Mouse (Mus musculus) E14TG2a.4 (cell line): ENCODE measurements around the gene Gm28047.

Experiments used
- H3K27me3 ChIP-seq: 2 replicates; pipeline ENCODE4 v1.6.1; 2014; ENCODE audit warnings: low read length, control low read depth; ENCODE audit not compliant: insufficient read depth
- H3K36me3 ChIP-seq: 2 replicates; pipeline ENCODE4 v1.6.1; 2014; ENCODE audit warnings: low read length, control low read depth; ENCODE audit not compliant: insufficient read depth
- H3K4me1 ChIP-seq: replicated peaks from 2 replicates; pipeline ENCODE4 v1.6.1; 2014; ENCODE audit warnings: low read depth, low read length, control low read depth
- H3K4me3 ChIP-seq: replicated peaks from 2 replicates; pipeline ENCODE4 v1.5.1; 2014; ENCODE audit warnings: mild to moderate bottlenecking, low read length
- H3K9me3 ChIP-seq: 2 replicates; pipeline ENCODE4 v1.6.1; 2014; ENCODE audit warnings: low read length, control low read depth
- CTCF ChIP-seq: conservative IDR thresholded peaks from 2 replicates; pipeline ENCODE4 v1.5.1; 2014; ENCODE audit warnings: low read length
- NANOG ChIP-seq: IDR thresholded peaks from 2 replicates; pipeline ENCODE4 v1.6.1; 2014; ENCODE audit warnings: borderline replicate concordance, low read length, mixed read lengths
- POU5F1 ChIP-seq: IDR thresholded peaks from 2 replicates; pipeline ENCODE4 v1.6.1; 2014; ENCODE audit warnings: low read length, borderline replicate concordance

Gm28047 gene

DNA sequence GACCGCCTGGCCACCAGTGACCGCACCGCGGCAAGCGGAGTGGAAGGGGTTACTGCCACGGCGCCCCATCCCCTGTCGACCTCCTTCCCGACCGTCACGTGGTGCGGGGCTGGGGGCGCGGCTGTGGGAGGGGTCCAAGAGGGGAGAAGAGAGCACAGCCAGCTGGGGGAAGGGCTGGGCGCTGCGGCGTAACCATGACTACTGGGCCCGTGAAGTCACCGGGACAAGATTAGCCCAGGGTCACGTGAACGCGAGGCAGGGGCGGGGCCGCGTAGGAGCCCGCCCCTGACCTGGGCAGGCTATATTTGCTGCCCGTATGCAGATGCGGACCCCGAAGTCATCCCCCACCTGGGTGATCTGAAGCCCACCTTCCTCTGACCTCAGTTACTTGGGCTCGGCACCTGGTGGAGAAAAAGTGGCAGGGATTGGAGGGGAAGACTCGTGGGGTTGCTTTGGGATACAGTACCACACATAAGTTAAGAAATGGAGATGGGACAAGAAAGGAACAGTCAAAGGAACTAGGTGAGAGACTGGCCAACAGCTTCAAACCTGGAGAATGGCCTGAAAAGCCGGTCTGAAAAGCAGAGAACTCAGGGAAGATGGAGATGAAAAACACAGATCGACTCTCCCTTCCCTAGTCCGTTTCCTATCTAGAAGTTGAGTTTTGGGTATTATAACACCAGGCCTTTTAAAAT, 114.1 kb downstream of the Gm28047 start:
- TF ChIP-seq NANOG, result no peak
- TF ChIP-seq CTCF, result no peak
- TF ChIP-seq POU5F1, result no peak
- H3K9me3 ChIP-seq, result no peaks in the 10 kb centered on the region

DNA sequence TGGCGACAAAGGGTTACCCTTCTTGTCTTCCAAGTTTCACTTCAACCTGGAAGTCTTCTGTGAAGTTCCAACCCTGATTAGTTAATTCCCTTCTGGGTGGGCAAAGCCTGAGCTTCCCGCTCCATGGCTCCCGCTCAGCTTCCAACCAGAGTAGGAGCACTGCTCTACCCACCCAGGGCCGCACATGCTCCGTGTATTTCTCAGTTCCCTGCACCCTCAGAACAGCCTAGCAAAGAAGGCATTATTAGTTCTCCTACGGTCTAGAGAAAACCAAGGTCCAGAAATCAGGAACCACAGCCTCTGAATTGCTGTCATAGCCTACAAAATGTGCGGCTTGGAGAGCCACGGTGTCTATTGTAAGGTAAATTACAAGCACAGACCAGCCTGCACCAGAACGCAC, 114.8 kb downstream of the Gm28047 start:
- Histone ChIP-seq H3K36me3 (peaks cover 37% of the 10 kb centered on the region), H3K4me1 (peaks cover 67% of the 10 kb centered on the region), H3K27me3 (no peaks in the 10 kb centered on the region), H3K9me3 (no peaks in the 10 kb centered on the region), H3K4me3 (peak overlapping the region; percentile 90)
- TF ChIP-seq NANOG, result no peak
- TF ChIP-seq CTCF, result no peak
- TF ChIP-seq POU5F1, result no peak

More for the DNA sequence above, 114.1 kb downstream of the Gm28047 start:
- Histone ChIP-seq H3K4me1 (peaks cover 67% of the 10 kb centered on the region), H3K36me3 (peaks cover 31% of the 10 kb centered on the region), H3K4me3 (peak overlapping the region; percentile 90), H3K27me3 (no peaks in the 10 kb centered on the region)

DNA sequence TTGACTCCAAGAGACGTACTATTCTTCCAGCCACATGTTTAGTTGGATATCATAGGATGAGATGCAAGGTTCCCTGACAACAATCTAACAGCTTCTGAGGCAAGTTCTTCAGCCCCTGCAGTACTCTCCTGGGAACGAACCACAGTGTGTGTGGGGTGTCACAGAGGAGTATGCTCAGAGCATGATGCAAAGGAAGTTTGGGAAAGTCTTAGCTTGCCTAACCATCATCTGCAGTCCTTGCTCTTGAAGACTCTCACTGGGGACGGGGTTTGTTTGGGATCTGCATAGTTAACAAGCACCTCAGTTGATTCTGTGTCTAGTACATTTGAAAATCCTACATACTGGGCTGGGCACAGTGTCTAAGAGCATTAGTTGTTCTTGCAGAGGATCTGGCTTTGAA, 116.5 kb downstream of the Gm28047 start:
- Histone ChIP-seq H3K4me1 (peaks cover 83% of the 10 kb centered on the region), H3K36me3 (peaks cover 55% of the 10 kb centered on the region), H3K4me3 (no peak overlapping the region), H3K9me3 (no peaks in the 10 kb centered on the region), H3K27me3 (no peaks in the 10 kb centered on the region)
- TF ChIP-seq NANOG, result no peak
- TF ChIP-seq CTCF, result no peak
- TF ChIP-seq POU5F1, result no peak

GRCm38 (mm10) chr15:102507561-102507960, 117.3 kb downstream of the Gm28047 start:
- Histone ChIP-seq H3K4me1 (peaks cover 85% of the 10 kb centered on the region), H3K9me3 (no peaks in the 10 kb centered on the region), H3K36me3 (peaks cover 63% of the 10 kb centered on the region), H3K27me3 (no peaks in the 10 kb centered on the region), H3K4me3 (no peak overlapping the region)
- TF ChIP-seq NANOG (no peak), POU5F1 (no peak), CTCF (no peak)

- H3K9me3 ChIP-seq, result no peaks in the 10 kb centered on the region
- peaks cover 70% of the 10 kb centered on the region for H3K36me3 ChIP-seq
- H3K4me1 ChIP-seq, result peaks cover 85% of the 10 kb centered on the region
- no peak overlapping the region for H3K4me3 ChIP-seq
- H3K27me3 ChIP-seq, result no peaks in the 10 kb centered on the region
- TF ChIP-seq POU5F1, result no peak
- TF ChIP-seq NANOG, result no peak
- TF ChIP-seq CTCF, result no peak
These were observed 118.0 kb downstream of the Gm28047 start for GRCm38 (mm10) chr15:102506864-102507263.

DNA sequence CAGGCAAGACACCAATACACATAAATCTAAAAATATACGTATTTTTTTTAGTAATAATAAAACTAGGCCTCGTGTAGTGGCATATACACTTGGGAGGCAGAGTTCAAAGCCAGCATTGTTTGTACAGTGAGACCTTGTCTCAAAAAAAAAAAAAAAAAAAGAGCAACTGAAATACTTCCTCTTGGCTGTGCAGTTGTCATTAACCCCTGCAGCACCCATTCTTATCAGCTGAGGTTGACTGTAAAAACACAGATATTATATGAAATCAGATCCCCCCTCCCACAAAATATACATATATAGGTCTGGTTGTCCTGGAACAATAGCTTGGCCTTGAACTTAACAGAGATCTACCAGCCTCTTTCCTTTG, 118.4 kb downstream of the Gm28047 start:
- H3K4me3 ChIP-seq, result no peak overlapping the region
- H3K27me3 ChIP-seq, result no peaks in the 10 kb centered on the region
- TF ChIP-seq POU5F1 (no peak), CTCF (no peak), NANOG (no peak)
- no peaks in the 10 kb centered on the region for H3K9me3 ChIP-seq
- H3K36me3 ChIP-seq, result peaks cover 74% of the 10 kb centered on the region
- peaks cover 85% of the 10 kb centered on the region for H3K4me1 ChIP-seq

GRCm38 (mm10) chr15:102505770-102506463, 119.0 kb downstream of the Gm28047 start:
- H3K4me1 ChIP-seq, result peaks cover 85% of the 10 kb centered on the region
- H3K27me3 ChIP-seq, result no peaks in the 10 kb centered on the region
- TF ChIP-seq CTCF (no peak), NANOG (no peak), POU5F1 (no peak)
- H3K4me3 ChIP-seq, result no peak overlapping the region
- H3K9me3 ChIP-seq, result no peaks in the 10 kb centered on the region
- H3K36me3 ChIP-seq, result peaks cover 79% of the 10 kb centered on the region

- no peaks in the 10 kb centered on the region for H3K27me3 ChIP-seq
- H3K4me1 ChIP-seq, result peaks cover 90% of the 10 kb centered on the region
- H3K36me3 ChIP-seq, result peaks cover 86% of the 10 kb centered on the region
- no peak overlapping the region for H3K4me3 ChIP-seq
- H3K9me3 ChIP-seq, result no peaks in the 10 kb centered on the region
- TF ChIP-seq POU5F1, result no peak
- no peak for TF ChIP-seq CTCF
- no peak for TF ChIP-seq NANOG
These were observed 119.6 kb downstream of the Gm28047 start for GRCm38 (mm10) chr15:102505073-102505769.
